Mouse (Mus musculus) cerebellum, adult 2 months (tissue): ENCODE measurements around the gene Nkd2. TPM values are rescaled to one million over a fixed set of nuclear protein-coding genes. Genes with fewer than 3 reads are reported as not detected.

Experiments
- DNase-seq, 2 experiments: peaks; one replicate each; pipeline ENCODE4 v3.0.0; 2021
- H3K27ac ChIP-seq: fragments of 200-500 bp; 2 replicates; pipeline ENCODE4 v1.5.1; 2012; ENCODE audit warnings: low read length, control low read depth, inconsistent platforms; ENCODE audit not compliant: insufficient read depth
- H3K27me3 ChIP-seq: fragments of 200-500 bp; 2 replicates; pipeline ENCODE4 v1.6.1; 2012; ENCODE audit warnings: inconsistent platforms, mild to moderate bottlenecking, low read length, moderate library complexity; ENCODE audit not compliant: control insufficient read depth, insufficient read depth
- H3K4me1 ChIP-seq: fragments of 200-500 bp; 2 replicates; pipeline ENCODE4 v1.6.1; 2011; ENCODE audit warnings: low read length; ENCODE audit not compliant: control insufficient read depth, insufficient read depth
- H3K4me3 ChIP-seq: fragments of 200-500 bp; replicated peaks from 2 replicates; pipeline ENCODE3; 2011; ENCODE audit warnings: mild to moderate bottlenecking, low read depth, low read length, control low read depth; ENCODE audit not compliant: insufficient read depth
- CTCF ChIP-seq: fragments of 200-500 bp; IDR thresholded peaks from 2 replicates; pipeline ENCODE4 v1.5.1; 2011; ENCODE audit warnings: low read depth, mild to moderate bottlenecking, control low read depth, low read length, moderate library complexity, borderline replicate concordance; ENCODE audit not compliant: insufficient read depth
- POLR2A ChIP-seq: fragments of 200-500 bp; IDR thresholded peaks from 2 replicates; pipeline ENCODE4 v1.6.1; 2011; ENCODE audit warnings: low read length, control low read depth, borderline replicate concordance; ENCODE audit not compliant: insufficient read depth
- WGBS: fragments of 180-500 bp; shearing (Covaris S2); methylation state at CpG from one replicate; pipeline ENCODE4 v1.1.7; 2018; 5-methylcytosine and 5-hydroxymethylcytosine counted together
- polyA plus RNA-seq: library from polyadenylated mRNA; depleted of rRNA; stranded (reverse); fragments of >200 nt; gene quantifications from 2 replicates; pipeline ENCODE4 v1.2.3, GENCODE M21; 2012; rRNA removed

Gene Nkd2
- 2.3 and 2.4 TPM in 2 replicates for polyA plus RNA-seq

GRCm38 (mm10) chr13:73847465-73847836, at the start of gene Nkd2:
TSS of gene Nkd2 (minus strand) at chr13:73847631.
- peak; percentile 28 to 35 for DNase-seq
- WGBS = under 1% methylated on average over 37 of the region's 38 CpGs
- Histone ChIP-seq H3K4me3 (peak within 1 kb of the TSS; percentile 10), H3K4me1 (no peaks in the 10 kb centered on the region; the same call in 1 of the 2 replicates), H3K27me3 (peaks cover 2% of the 10 kb centered on the region; the same call in 1 of the 2 replicates), H3K27ac (no peak within 1 kb of the TSS)
- no peak for TF ChIP-seq POLR2A
- peak; percentile 20; the same call in 1 of the 2 replicates for TF ChIP-seq CTCF

DNA sequence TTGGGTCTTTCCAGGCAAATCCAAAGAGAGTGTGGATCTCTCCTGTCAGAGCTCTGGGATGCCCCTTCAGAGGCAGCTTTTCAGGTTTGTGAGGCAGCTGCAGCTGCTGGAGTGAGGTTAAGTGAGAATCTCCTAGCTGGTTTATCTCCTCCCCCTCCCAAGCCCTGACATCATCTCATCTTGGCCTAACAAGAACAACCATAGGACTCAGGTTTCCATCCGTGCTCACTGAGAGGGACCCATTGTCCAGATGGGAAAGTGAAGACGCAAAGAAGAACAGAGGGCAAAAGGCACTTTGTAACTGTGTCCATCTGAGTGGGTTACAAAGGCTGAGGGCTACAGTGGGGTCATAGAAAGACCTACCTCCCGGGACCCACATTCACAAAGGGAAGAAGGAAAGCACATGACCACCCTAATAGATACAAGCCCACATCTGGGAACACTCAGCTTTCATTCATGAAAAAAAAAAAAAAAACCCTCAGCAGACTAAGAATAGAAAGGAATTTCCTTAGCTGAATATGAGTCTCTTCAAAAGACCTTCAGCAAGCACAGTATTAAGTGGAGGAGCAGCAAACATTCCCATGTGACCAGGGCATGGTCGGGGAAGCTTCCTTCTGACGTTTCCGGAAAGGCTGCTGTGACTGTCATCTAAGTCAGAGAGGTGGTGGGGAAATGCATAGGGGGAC, 45.2 kb upstream of the Nkd2 start:
- no peak for DNase-seq
- TF ChIP-seq CTCF (no peak), POLR2A (no peak)
- H3K4me3 ChIP-seq = no peak overlapping the region
- 64% methylated on average over 6 of the region's 6 CpGs for WGBS
- no peaks in the 10 kb centered on the region for H3K27me3 ChIP-seq
- no peaks in the 10 kb centered on the region for H3K4me1 ChIP-seq
- no peak overlapping the region for H3K27ac ChIP-seq

- Histone ChIP-seq H3K4me1 (no peaks in the 10 kb centered on the region; the same call in 1 of the 2 replicates), H3K27ac (no peak overlapping the region), H3K27me3 (no peaks in the 10 kb centered on the region), H3K4me3 (no peak overlapping the region)
- TF ChIP-seq CTCF (no peak), POLR2A (no peak)
- DNase-seq = no peak
- 19% methylated on average over 4 of the region's 4 CpGs for WGBS
Measured at GRCm38 (mm10) chr13:73887415-73887874, 40.0 kb upstream of the Nkd2 start.

DNA sequence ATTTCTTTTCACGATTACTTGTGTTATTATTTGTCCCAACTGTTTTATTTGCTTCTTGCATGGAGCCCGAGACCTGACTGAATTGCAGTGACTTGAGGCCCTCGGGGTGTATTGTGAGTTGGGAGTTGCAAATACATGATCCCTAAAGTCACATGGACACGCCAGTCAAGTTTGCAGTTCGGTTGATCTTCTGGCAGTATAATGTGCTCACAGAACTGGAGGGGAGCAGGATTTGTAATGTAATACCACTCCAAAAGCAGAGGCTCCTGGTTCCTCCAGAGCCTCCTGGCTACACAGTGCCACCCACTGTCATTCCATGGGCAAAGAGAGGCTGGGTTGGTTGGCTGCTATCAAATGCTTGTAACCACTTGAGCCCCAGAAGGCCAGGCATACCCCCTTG, 39.2 kb upstream of the Nkd2 start:
- Histone ChIP-seq H3K4me3 (no peak overlapping the region), H3K27me3 (no peaks in the 10 kb centered on the region), H3K27ac (no peak overlapping the region), H3K4me1 (no peaks in the 10 kb centered on the region; the same call in 1 of the 2 replicates)
- WGBS = 80% methylated on average over 5 of the region's 5 CpGs
- no peak for DNase-seq
- TF ChIP-seq CTCF = no peak

- Histone ChIP-seq H3K4me1 (no peaks in the 10 kb centered on the region; the same call in 1 of the 2 replicates), H3K4me3 (no peak overlapping the region), H3K27me3 (no peaks in the 10 kb centered on the region), H3K27ac (no peak overlapping the region)
- WGBS = 47% methylated on average over 4 of the region's 4 CpGs
- TF ChIP-seq CTCF = no peak
- TF ChIP-seq POLR2A = no peak
- DNase-seq = no peak
Measured at GRCm38 (mm10) chr13:73886066-73886465, 38.6 kb upstream of the Nkd2 start.

- no peaks in the 10 kb centered on the region; the same call in 1 of the 2 replicates for H3K4me1 ChIP-seq
- no peaks in the 10 kb centered on the region for H3K27me3 ChIP-seq
- TF ChIP-seq CTCF = no peak
- no peak for TF ChIP-seq POLR2A
- H3K27ac ChIP-seq = no peak overlapping the region
- no peak for DNase-seq
- 28% methylated on average over 4 of the region's 4 CpGs for WGBS
- H3K4me3 ChIP-seq = no peak overlapping the region
Measured at GRCm38 (mm10) chr13:73885656-73886055, 38.2 kb upstream of the Nkd2 start.

GRCm38 (mm10) chr13:73881347-73881746, 33.9 kb upstream of the Nkd2 start:
- Histone ChIP-seq H3K27me3 (no peaks in the 10 kb centered on the region), H3K4me3 (no peak overlapping the region), H3K27ac (no peak overlapping the region), H3K4me1 (no peaks in the 10 kb centered on the region; the same call in 1 of the 2 replicates)
- DNase-seq = no peak
- TF ChIP-seq CTCF = no peak
- TF ChIP-seq POLR2A = no peak
- 74% methylated on average over 8 of the region's 8 CpGs for WGBS

DNA sequence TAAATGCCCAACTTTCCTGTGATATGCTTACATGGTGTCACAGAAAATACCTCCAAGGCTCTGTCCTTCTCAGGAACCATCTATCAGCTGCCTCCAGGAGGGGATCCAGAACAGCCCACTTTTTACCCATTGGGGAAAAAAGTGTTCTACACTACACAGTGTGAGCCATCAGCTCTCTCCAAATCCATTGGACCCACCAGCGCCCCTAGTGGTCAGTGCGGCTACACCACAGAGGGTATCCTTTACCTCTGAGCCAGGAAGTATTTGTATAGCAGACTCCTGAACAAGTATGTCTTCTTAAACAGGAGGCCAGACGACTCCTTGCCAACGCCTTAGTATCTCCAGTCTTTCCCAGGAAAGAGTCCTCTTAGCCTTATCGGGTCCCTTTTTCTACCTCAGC, 32.4 kb upstream of the Nkd2 start:
- no peaks in the 10 kb centered on the region for H3K27me3 ChIP-seq
- no peaks in the 10 kb centered on the region for H3K4me1 ChIP-seq
- no peak overlapping the region for H3K4me3 ChIP-seq
- H3K27ac ChIP-seq = no peak overlapping the region
- 88% methylated on average over 5 of the region's 5 CpGs for WGBS
- TF ChIP-seq POLR2A = no peak
- no peak for TF ChIP-seq CTCF
- peak; percentile 3 to 16 for DNase-seq
